Mouse (Mus musculus): ENCODE measurements around the gene Tff1.

Tff1 gene

DNA sequence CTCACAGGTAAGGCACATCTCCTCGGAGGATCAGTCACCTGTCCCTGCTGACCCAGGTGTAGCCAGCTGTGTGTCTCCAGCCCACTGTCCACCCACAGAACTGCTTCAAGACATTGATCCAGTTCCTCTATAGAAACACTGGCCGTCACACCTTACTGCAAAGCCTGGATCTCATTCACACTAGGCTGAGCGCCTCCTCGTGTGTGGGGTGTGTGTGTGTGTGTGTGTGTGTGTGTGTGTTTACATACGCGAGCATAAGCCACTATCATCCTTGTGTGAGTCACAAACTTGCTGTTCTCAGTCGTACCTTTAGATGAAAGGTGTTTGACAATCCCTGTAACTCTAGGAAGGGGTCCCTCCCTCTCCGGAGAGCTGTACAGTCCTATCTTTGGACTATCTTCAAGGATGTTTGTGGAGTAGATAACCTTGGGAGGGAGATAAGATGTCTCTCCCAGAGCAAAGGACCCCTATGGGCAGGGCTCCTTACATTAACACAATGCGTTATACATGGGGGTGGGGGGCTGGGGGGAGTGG is 12.0 kb downstream of the Tff1 start:
- DNase-seq: no peak

DNA sequence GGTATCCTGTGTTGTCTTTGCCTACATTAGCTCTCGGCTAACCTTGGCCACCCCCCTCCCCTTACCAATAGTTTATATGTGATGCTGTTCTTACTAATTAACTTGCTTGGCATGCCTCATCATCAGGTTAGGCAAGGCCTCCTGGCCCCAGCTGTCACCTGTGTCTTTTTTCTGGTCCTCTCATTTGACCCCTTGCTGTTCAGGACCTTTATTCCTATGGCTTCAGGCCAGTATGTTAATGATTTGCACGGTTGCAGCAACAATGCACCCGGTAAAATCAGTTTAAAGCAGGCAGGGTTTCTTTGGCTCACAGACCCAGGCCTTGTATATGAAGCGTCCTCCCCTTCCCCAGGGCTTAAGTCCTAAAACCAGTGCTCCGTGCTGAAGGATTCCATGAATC is 12.6 kb downstream of the Tff1 start:
- no peak for DNase-seq

DNA sequence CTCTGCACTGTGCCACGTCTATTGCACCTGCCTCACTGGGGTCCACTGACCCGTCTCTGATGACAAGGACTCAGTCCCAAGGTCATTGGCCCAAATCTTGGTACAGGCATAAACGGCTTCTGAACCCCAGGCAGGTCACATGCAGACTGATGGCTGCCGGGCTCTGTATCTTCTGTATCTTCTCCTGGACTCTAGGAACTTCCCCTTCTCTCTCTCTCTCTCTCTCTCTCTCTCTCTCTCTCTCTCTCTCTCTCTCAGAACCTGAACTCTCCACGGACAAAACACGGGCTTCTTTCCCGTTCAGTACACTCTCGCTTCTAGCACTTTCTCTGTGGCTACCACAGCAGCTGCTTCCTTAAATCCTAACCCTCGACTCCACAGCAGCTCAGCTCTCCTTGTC is 19.1 kb downstream of the Tff1 start:
- DNase-seq: no peak

DNA sequence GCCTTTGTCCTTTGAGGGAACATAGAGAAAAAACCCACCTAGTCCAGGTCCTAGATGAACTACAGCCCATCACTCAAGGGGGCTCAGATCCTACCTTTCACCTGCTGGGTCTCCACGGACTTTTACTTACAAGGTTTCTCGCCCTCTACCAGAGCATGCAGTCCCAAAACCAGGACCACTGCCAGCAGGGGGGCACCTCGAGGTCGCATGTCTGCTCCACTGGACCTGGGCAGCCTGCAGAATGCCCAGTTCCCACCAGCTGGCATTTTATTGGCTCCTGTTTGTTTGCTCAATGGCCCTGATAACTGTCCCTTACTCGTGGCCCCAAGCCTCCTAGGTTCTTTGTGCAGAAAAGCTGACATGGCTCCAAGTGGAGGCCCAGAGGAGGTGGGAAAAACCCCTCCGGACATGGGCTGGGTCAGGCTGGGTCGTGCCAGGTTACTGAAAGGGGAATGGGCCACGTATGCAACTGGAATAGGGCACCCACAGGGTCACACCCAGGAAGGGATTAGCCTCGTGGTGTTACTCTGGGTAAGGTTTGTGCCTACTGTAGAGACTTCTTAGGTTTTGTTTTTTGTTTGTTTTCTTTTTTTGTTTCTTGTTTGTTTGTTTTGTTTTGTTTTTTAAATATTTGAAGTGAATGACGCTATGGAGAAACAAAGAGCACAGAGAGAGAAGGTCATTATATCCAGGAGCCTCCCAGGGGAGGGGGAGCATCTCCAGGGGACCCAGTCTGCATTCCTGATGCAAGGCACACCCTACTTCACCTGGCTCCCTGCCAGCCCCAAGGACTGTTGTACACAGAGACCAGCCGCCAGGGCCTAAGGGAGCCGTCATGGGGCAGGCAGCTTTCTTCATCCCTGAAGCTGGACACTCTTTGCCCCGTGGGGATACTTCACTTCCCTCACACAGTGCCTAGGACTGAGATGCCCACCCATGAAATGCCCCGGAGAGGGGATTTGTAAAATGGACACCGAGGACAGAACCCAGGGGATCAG is 20.7 kb downstream of the Tff1 start, which contains the start of gene Tff2:
TSS of gene Tff2 (minus strand) at position 243 of the 998 bp plus-strand sequence.
- DNase-seq: no peak

DNA sequence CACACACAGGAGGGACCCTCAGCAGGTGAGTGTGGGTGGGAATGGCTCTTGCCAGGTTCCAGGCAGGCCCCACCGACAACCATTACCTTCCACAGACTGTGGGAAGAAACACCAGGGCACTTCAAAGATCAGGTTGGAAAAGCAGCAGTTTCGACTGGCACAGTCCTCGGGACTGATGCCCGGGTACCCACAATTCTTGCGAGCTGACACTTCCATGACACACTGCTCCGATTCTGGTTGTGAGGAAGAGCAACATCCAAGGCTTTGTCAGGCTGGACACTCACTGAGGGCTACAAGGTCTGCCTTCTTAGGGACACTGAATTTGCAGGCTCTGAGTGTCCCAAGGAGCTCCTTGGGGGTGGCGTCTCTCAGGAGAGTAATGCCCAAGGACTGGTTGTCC is 23.0 kb downstream of the Tff1 start:
- no peak for DNase-seq

DNA sequence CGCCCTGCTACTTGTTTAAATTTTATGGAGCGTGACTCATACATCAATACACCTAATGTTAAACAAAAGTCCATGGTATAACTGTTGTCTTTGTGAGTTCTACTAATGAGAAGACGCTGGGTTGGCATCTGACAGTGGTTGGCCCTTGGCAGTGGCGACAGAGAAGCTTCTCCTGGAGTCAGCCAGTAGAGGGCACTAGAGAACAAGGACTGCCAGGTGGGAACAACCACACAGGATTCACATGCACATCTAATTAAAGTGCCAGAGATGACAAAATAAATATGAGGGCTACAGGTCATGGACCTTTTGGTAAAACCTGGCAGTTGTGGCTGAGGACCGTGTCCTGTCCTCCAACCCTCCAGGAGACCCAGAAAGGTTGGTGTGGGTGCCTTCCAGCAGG is 26.7 kb downstream of the Tff1 start:
- peak; percentile 68 for DNase-seq

DNA sequence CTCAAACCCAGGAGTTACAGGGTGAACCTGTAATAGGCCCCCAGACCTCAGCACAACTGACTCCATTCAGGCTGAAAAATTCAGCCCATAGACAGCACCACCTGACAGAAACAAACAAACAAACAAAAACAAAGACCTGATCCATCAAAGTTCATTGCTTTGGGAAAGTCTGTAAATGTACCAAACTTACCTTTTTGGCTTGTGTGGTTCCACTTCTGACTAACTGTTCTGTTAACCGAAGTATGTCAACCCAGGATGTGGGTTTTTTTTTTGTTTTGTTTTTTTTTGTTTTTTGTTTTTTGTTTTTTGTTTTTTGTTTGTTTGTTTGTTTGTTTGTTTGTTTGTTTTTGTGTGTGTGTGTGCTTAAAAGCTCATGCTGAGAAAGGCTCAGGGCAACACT is 28.3 kb downstream of the Tff1 start:
- DNase-seq: no peak

DNA sequence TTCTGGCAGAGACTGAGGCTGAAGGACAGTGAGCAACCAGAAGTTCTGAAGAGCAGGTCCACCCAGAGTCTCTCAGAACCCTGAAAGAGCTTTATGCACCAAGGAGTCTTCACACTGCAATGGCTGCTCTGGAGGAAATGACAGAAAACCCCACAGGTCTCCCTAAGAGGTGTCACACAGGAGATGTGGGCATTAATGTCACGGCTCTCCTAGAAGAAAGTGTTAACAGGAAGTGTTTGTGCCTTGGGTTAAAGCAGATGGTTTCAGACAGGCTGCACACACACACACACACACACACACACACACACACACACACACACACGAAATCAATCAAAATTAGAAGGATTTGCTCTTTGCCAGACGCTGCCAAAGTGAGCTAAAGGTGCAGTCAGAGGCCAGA is 28.8 kb downstream of the Tff1 start:
- DNase-seq: no peak

DNA sequence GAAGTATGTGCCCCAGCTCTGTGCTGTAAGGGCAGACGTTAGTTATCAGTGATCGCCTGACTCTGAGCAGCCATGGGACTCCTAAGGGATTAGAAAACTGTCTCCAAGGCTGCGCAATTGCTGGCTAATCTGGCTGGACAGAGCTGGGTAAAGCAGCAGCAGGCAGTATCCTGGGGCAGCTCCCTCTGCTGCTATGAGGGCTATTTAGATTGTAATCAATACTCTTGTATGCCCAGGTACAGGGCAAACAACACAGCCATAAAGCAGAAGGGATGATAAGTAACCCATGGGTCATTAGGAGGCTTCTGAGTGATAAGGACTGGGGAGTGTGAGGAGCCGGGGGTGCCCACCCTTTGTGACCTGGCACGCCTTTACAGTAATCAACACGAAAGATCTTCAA is 30.2 kb downstream of the Tff1 start:
- no peak for DNase-seq

DNA sequence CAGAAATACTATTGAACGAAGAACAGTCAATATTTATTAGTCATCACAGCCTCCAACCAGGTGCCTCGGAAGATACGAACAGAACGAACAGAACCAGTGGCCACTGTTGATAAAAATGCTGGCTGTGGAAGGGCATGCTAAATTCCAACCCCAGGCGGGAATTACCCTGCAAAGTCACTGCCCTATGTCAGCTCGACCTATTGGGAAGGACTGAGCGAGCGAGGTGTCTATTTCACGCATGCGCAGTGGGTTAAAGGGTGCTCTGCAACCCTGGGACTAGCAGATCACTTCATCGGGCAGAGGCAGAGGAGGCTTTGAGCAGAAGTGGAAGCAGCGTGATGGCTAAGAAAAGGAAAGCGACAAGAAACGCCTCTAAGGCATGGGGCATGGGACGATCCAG is 31.3 kb downstream of the Tff1 start:
- no peak for DNase-seq

DNA sequence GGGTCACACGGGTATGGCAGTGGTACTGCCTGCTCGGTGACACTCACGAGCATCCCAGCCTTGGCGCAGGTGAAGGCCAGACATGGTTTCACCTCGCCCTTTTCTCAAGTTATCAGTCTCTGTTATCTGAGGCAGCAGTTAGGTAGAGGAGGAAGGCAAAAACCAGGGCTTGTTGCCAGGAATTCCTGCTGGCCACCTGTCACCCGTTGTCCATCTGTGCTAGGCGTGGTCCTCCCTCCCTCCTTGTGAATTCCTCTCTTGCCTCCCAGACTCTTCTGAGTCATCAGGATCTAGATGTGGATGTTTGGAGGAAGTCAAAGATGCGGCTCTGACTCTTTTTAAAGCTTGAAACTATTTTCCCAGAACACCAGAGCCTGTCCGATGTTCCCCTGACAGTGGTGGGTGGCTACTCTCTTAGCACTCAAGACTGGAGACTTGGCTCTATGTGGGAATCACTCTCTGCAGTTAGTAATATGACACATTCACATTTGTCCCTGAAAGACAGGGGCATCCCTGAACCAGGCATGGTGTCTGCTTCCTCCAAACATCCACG is 33.7 kb downstream of the Tff1 start:
- peak; percentile 92 for DNase-seq

DNA sequence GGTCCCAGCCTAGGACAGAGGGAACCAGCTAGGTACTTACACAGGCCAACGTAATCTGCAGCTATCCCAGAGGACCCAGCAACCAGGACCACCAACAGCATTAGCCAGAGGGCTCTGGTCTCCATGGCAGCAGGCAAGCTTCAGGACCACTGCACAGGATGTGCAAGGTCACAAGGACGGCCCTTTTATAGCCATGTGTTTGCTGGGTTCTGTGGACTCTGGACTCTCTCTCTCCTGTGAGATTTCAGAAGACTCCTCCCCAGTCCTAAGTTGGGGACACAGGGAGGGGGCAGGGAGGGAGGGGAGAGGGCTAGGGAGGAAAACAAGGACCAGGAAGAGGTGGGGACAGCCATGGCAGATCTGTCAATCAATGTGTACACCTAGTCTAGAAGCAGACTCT is 35.6 kb downstream of the Tff1 start, which contains the start of gene Tff3:
TSS of gene Tff3 (minus strand) at position 195 of the 400 bp plus-strand sequence.
- DNase-seq: no peak

DNA sequence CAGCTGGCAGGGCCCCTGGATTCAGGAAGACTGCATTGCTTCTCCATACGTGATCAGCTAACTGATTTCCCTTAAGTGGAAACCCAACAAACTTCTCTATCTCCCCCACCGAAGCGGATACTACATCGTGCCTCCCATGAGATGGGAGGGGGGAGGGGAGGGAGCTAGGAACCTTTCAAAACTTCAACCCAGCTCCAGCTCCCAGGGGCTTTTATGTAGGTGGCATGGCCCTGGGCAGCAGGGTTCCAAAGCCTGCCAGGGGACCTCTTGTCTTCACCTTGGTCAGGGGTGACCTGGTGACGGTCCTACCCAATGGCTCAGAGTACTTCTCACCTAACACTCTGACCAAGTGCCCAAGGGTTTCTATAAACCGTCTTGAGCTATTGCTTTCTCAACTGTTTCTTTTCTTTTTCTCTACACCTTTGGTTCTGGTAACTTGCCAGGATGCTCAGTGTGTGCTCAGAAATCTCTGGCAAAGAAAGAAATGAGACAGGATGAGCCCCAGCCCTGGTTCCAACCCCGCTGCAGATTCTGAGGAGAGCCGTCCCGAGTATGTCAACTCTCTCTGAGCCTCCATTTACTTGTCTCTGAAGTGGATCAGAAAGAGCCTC is 36.3 kb downstream of the Tff1 start:
- no peak for DNase-seq

DNA sequence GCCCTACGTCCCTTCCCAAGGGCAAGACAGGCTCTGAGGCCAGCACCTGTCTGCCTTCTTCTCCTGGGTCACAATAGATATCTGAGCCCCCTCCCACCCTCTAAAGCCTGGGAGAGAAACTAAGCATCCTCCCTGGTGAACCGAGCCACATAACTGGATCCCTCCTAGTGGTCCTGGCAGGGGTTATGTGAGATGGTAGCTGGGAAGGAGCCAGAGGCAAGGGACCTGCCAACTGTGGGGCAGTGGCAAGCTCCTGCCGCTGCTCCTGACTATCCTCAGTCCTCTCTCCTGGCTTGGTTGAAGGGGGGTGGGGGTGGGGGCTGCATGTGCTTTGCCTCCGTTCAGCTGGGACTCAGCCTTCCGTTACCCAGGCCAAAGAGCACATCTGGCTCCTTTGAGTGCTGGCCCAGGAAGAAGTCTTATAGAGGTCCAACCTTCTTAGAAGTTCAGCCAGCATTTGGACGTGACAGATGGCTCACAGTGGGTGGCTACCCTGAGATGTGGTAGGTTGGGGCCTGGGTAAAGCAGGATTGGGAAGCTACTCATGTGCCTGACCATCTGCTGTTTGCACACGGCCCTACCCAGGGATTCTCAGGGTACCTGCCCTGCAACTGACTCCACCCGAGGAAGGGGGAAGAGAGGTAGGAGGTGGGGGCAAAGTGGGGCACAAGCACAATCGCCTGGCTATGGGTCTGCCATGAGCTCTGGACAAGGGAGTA is 39.4 kb downstream of the Tff1 start:
- DNase-seq: peak; percentile 97

DNA sequence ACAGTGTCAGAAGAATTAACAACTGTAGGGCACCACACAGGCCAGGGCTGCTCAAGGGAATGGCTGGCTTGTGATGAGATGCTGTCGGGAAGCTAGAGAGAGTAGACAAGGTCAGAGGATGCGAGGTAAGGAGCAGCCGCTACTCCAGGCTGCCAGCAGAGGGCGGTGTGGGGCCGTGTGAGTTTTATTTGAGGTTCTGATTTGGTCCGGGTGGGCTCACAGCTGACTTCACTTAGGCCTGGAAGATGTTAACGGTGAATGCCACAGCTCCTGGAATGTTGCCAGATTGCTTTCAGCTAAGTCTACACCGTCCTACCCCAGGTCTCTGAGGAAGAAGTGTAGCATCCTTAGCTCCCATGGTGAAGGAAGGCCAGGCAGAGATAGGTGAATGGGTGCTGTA is 43.1 kb downstream of the Tff1 start:
- DNase-seq: peak; percentile 72

DNA sequence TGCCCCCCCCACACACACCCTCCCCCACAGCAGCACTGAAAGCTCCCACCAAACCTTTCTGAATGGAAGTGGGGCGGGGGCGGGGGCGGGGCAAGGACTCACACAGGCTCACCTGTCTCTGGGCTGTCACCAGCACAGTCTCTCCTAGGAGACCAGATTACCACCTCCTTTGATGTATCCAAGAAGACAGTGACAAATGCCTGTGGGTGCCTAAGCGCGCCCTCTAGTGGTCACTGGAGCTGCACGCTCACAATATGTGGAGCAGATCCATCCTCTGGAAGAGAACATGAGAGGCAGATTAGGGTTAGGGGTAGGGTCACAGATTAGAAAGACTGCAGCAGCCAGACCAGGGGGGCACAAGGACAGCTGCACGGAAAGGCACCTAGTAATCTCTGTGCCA is 45.6 kb downstream of the Tff1 start:
- DNase-seq: peak; percentile 79

DNA sequence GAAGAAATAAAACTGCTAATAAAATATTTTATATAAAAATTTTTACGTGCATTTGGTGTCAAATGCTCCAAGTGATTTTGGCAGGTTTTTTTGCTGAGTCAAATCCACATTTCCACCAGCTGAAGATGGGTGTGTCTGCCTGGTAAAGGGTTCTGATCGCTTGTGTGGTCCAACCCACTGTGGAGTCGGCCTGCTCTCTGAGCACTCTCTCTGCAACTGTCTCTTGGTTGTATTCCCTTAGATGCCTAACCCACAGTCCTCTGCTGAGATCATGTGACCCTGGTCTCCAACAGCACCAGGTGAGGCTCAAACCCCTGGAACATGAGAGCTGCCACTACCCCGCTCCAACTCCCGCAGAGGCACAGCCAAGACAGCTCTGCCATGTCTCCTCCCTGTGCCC is 47.1 kb downstream of the Tff1 start:
- no peak for DNase-seq

DNA sequence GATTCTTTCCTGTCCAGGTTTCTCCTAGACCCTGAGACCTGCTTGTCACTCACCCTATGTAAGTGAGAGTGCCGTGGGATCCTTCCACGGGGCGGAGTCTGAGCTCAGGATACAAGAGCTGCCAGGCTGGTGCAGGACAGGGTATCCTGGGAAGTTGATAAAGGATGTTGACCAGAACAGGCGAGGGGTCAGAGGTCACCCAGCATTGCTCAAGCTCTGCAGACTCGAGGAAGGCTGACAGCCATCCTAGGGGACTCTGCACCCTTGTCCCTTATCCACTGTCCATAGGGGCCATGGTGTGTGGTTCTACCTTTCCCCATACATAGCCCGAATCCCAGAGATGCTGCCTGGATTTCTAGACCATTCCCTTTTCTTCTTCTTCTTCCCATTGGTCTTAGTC is 49.0 kb downstream of the Tff1 start:
- no peak for DNase-seq

DNA sequence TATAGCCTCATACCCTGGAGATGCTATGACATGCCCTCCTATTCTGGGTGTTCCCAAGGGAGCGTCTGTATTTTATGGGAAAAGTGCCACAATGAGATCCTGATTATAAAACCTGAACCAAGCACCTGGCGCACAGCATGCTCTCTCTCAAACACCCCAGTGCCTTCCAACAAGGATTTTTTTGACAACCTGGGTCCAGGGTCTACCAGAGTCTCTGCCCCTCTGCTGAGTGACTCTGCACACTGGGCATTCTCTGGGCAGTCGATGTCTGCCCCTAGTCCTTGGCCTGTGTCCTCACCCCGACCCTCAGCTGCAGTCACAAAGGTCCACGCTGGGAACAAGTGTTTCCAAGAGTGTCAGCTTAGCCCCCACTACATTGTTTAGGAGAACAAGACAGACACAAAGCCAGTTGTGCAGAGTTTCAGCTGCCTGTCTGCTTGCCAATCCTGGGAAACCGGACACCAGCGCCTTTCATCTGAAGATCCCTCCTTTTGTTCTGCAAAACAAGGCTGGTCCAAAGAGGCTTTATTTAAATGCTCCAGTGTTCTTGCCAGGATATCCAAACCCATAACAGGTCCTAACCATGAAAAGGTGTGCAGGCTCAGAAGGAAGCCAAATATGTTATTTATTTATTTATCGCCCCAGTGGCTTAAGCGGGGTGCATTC is 51.8 kb downstream of the Tff1 start:
- no peak for DNase-seq

Data from cerebellum, adult 11 months (tissue).